Mouse (Mus musculus) heart, embryonic 10.5 days (tissue): ENCODE data around the gene Nsun5. TPM values are rescaled to one million over a fixed set of nuclear protein-coding genes. Genes with fewer than 3 reads are reported as not detected.

ENCODE experiments used
- microRNA-seq: library from miRNA; unstranded; fragments of <30 nt; microRNA quantifications from one replicate; pipeline ENCODE4, GENCODE M21; 2017
- polyA plus RNA-seq: library from polyadenylated mRNA; unstranded; fragments of >200 nt; fragmentation: Nextera tagmentation; extraction: Ambion mirVana; gene quantifications from 2 replicates; pipeline ENCODE4 v1.2.1, GENCODE M21; 2016

Nsun5 gene
- polyA plus RNA-seq, 1 experiment from 2014 or later, result 33.5 TPM

Small RNAs within 50 kb of the gene (microRNA-seq; reads per million reads assigned to microRNA genes)
- gene Mir7033, result 0.76 reads per million

Other genes with a start within 250 kb of the Nsun5 start
- 25.1 and 25.4 TPM in 2 replicates for gene Tbl2, start 220.3 kb upstream of the Nsun5 start, polyA plus RNA-seq
- 39.2 and 45.3 TPM in 2 replicates for gene Bcl7b, start 201.7 kb upstream of the Nsun5 start, polyA plus RNA-seq
- 30.6 and 44.4 TPM in 2 replicates for gene Baz1b, start 182.7 kb upstream of the Nsun5 start, polyA plus RNA-seq
- gene Fzd9, start 118.7 kb upstream of the Nsun5 start, polyA plus RNA-seq, result 4.5 and 7.2 TPM in 2 replicates
- gene Fkbp6, start 19.9 kb upstream of the Nsun5 start, polyA plus RNA-seq, result 0.15 and 0.21 TPM in 2 replicates
- gene Trim50, start 16.7 kb upstream of the Nsun5 start, polyA plus RNA-seq, result not detected in 2 replicates
- 11.1 and 17.2 TPM in 2 replicates for gene Pom121, start 24.6 kb downstream of the Nsun5 start, polyA plus RNA-seq
- gene Hip1, start 175.2 kb downstream of the Nsun5 start, polyA plus RNA-seq, result 41.7 and 45.7 TPM in 2 replicates
- not detected in 2 replicates for gene Ccl26, start 193.6 kb downstream of the Nsun5 start, polyA plus RNA-seq
- gene Ccl24, start 203.1 kb downstream of the Nsun5 start, polyA plus RNA-seq, result 0.23 TPM in 1 of 2 replicates, not detected in the other